Mouse (Mus musculus) left cerebral cortex, postnatal 14 days (tissue): Measurements from ENCODE around the gene Fam49a. TPM values are rescaled to one million over a fixed set of nuclear protein-coding genes. Genes with fewer than 3 reads are reported as not detected.
A peak's percentile ranks its signal among the peaks of the same experiment; 100 is the strongest.
"Not testable (repeated sequence)": the region's sequence is repeated elsewhere in the genome, so short reads cannot be mapped to it uniquely, and the experiment has no call there.

Experiments
- DNase-seq, 2 experiments: peaks; one replicate each; pipeline ENCODE4 v3.0.0; 2021 to 2022; ENCODE audit warnings: low spot score in 2 of 2, mixed read lengths in 1 of 2
- intact Hi-C: fragments of 180-260 bp; cut with DNase I; formaldehyde crosslinking; loops from one replicate; pipeline ENCODE4 v1.15.1; 2025
- total RNA-seq, 2 experiments: library from RNA; stranded (reverse); gene quantifications; 2 replicates each; pipeline ENCODE4 v1.2.3; 2021

Fam49a gene
- total RNA-seq, 2 experiments from 2014 or later = 287 to 288 TPM

GRCm38 (mm10) chr12:12301815-12302214 is 39.9 kb downstream of the Fam49a start:
- DNase-seq = no peak
- intact Hi-C loops = loop anchor here (5.0 kb wide), 1 partner anchor 40 kb away; the partner anchor contains the start of gene Fam49a

GRCm38 (mm10) chr12:12306214-12306613 is 44.3 kb downstream of the Fam49a start:
- DNase-seq = no peak
- intact Hi-C loops = no loop called here

DNA sequence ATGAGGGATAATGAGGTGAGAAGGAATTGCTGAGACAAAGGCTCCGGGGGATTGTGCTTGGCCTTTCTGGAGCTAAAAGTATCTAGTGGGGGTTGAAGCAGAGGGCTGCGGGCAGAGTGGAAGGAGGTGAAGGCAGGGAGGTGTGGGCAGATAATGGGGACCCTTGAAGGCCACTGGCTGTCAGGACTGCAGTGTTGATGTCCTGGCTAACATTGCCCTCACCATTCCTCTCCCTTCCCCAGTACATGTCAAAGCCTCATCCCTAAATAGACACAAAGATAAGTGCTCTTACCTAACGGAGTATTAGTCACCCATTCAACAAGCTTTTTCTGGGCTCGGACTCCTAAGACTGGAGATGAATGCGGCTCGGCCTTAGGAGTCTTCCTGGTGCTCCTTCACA is 44.9 kb downstream of the Fam49a start:
- intact Hi-C loops = no loop called here
- DNase-seq = no peak

DNA sequence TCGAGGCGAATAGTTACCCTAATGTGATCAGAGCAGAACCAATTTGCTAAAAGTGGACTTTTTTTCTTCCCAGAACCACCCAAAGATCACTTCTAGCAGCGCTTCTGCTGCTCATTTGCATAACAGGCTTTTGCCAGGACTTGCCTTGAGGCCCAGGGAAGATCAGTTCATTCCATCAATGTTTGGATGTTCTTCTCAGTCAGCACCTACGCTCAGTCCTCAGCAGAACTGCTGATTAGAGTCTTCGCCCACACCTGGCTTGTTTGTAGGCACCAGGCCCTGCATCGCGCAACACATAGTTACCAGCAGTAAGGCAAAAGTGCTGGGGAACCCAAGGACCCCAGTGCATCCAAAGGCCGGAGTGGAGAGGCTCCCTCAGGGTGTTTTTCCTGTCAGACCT is 45.3 kb downstream of the Fam49a start:
- intact Hi-C loops = no loop called here
- no peak for DNase-seq

- intact Hi-C loops = no loop called here
These were observed 51.5 kb downstream of the Fam49a start for GRCm38 (mm10) chr12:12313437-12313836.

DNA sequence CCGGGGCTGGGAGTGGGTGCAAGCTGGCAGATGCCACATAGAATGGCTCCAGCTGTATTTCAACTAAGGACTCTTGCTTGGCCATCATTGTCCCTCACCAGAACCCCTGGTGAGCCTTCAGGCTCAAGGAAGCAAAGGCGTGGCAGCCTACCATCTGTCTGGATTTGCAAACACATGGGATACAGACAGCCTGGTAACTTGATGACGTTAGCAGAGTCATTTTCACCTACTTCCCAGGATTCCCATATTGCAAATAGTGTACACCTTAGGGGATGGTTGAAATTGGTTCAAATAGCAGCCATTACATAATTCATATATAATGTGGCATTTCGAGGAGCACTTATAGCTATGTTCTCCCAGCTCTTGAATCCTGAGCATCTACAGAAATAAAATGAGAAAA is 52.0 kb downstream of the Fam49a start:
- no peak for DNase-seq
- intact Hi-C loops = no loop called here

More at GRCm38 (mm10) chr12:12313437-12313836, 51.5 kb downstream of the Fam49a start:
- DNase-seq = no peak

DNA sequence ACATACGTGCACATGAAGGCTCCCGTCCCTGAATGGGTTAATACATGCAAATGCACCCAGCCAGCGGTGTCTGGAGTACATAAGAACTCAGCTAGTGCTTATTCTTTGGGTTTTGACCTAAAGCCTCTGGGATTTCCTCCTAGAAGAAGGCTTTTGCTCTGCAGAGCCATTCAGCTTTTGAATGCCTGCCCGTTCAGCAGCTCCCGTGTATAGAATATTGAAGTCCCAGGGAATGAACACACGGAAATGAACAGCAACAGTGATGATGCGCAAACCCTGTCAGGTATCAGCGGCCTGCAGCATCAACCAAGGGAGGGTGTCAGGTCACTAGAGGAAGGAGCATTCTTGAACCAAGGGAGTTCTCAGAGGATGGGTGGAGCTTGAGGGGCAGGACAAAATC is 52.4 kb downstream of the Fam49a start:
- intact Hi-C loops = no loop called here
- DNase-seq = no peak

DNA sequence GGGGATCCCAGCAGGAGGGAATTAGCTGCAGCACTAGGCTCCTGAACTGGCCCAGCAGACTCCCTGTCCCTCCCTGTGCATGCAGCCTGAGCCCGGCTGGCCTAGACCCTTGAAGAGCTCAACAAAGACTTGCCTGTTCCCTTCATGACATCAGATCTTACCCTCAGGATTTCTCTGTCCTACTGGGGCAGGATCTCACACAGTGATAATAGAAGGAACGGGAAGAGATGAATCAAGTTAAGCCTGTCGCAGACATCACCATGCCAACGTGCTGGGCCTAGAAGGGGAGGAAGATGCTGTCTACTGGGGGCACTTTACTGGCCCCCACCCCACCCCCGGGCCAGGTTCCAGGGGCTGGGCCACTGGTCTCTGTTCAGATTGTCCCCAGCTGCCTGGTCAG is 53.1 kb downstream of the Fam49a start:
- DNase-seq = no peak
- intact Hi-C loops = loop anchor here (5.0 kb wide), 1 partner anchor 53 kb away; the partner anchor contains the start of gene Fam49a

GRCm38 (mm10) chr12:12316956-12317355 is 55.0 kb downstream of the Fam49a start:
- intact Hi-C loops = loop anchor here (5.0 kb wide), 1 partner anchor 55 kb away; the partner anchor contains the start of gene Fam49a
- no peak for DNase-seq

- DNase-seq = no peak
- intact Hi-C loops = loop anchor here (1.0 to 5.0 kb wide), 2 partner anchors 55 to 141 kb away; partner anchors contain the start of gene Fam49a
These were observed 55.7 kb downstream of the Fam49a start for GRCm38 (mm10) chr12:12317606-12318005.

DNA sequence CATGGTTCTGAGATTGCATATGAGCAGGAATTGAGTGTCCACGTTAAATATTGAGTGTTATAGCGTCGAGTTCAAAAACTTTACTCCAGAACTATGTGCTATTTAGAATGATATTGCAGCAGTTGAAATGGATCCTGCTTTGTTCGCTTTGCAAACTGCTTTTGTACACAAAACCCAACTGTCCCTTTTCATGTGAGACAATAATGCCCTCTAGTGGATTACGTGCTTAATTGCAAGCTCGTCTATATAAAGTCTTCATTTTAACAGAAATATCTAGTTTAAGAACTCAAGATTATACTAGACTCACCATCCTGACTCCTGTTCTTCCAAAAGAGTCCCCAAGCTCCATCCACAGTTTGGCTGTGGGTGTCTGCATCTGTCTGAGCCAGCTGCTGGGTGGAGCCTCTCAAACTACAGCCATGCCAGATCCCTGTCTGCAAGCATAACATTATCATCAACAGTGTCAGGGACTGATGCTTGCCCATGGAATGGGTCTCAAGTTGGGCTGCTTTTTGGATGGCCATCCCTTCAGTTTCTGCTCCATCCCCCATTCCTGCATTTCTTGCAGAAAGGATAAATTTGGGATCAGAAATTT is 56.3 kb downstream of the Fam49a start:
- intact Hi-C loops = loop anchor here (1.0 to 5.0 kb wide), 2 partner anchors 56 to 142 kb away; partner anchors contain the start of gene Fam49a
- no peak for DNase-seq

DNA sequence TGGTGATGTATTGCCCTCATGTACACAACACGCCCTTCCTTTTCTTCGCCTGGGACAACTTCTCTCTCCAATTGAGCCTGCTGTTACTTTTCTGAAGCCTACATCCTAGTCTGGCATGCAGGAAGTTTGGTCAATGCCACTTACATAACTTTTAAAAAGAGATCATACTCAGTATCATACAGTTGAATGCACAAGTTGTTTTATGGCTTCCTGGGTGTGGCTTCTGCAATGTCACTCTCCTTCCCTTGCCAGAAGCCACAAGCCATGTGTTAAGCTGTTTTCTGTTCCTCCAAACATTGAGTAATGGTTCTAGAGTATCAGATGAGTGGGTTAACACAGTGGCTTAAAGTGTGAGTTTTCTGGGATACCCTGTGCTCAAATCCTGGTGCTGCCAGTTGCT is 58.8 kb downstream of the Fam49a start:
- intact Hi-C loops = loop anchor here (5.0 kb wide), 1 partner anchor 897 kb away; no protein-coding TSS in a partner anchor

DNA sequence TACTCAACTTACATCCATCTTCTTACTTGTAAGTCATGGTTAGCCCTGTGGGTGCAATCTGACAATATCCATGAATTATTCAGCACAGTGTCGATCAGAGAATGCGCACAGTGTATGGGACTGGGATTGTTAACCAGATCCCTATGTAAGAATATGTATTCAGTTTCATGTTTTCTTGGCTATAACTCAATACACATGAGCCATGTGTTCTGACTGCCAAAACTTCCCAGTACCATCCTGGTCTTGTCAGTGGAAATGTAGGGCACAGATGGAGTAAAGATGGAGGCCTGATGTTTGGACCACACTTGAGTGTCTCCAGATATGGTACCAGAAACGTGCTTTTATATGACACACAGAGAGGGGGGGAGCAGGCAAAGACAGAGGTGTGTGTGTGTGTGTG is 59.2 kb downstream of the Fam49a start:
- intact Hi-C loops = loop anchor here (5.0 kb wide), 1 partner anchor 896 kb away; no protein-coding TSS in a partner anchor
- no peak for DNase-seq

More for the DNA sequence above, 58.8 kb downstream of the Fam49a start:
- no peak for DNase-seq

DNA sequence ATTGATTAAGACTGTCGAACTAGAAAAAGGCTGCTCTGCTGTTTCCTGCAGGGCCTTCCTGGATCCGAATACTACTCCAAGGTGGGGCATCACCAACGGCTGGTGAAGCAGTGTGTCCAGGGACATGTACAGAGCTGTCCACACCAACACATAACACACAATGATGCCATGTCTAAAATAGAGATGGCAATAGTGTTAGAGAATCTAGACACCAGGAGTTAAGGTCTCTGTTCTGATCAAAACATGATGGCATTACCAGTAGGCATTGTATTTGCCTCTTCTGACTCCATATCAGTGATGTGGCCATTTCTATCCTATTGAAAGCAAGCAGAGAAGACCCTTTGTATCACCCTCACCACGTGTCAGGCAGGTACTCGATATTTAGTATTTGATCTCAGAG is 61.1 kb downstream of the Fam49a start:
- intact Hi-C loops = loop anchor here (1.0 to 5.0 kb wide), 3 partner anchors 73 to 894 kb away; no protein-coding TSS in a partner anchor
- DNase-seq = no peak

DNA sequence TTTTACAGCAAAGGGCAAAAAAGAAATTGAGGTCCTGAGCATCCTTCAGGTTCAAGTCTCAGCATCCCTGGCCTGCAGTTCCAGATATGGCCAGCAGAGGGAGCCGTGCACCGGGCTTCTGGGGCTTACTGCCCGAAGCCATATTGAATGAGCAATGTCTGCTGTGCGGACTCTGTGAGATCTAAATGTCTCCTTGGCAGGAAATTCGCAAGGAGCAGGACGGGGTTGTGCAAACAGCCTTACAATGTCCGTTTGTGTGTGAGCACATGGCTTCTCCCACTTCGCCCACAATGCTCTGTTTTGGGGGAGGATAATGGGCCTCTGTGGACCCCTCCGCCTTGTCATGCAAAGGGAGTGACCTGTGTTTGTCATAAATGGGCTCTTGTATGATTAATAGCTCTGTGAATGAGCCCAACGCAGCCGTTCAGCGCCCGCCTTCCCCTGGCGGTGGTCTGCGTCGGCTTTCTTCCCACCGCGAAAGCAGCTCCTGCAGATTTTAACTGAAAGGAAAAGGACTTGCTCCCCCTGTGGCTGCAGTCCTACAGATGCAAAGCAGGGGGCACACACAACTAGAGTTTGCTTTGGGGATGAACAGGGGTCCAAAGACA is 61.8 kb downstream of the Fam49a start:
- peak; percentile 91 to 94 for DNase-seq
- intact Hi-C loops = loop anchor here (1.0 to 5.0 kb wide), 3 partner anchors 73 to 894 kb away; no protein-coding TSS in a partner anchor

DNA sequence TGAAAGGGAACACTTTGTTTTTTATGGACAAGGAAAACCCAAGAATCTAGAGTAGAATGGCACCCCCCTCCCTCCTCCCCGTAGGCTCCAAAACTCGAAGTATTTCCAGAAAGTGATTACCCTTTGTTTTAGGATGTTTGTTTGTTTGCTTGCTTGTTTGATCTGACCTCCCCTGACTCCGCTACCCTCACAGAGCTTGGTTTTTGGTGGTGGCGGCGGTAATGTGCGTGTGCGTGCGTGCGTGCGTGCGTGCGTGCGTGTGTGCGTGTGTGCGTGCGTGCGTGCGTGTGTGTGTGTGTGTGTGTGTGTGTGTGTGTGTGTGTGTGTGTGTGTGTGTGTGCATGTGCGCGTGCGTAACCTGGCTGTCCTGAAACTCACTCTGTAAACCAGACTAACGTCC is 62.3 kb downstream of the Fam49a start:
- intact Hi-C loops = loop anchor here (5.0 kb wide), 1 partner anchor 893 kb away; no protein-coding TSS in a partner anchor
- not testable (repeated sequence) for DNase-seq

- intact Hi-C loops = no loop called here
- DNase-seq = no peak
These were observed 71.8 kb downstream of the Fam49a start for GRCm38 (mm10) chr12:12333526-12334310.

GRCm38 (mm10) chr12:12334486-12334885 is 72.5 kb downstream of the Fam49a start:
- no peak for DNase-seq
- intact Hi-C loops = no loop called here

- no peak for DNase-seq
- intact Hi-C loops = no loop called here
These were observed 73.6 kb downstream of the Fam49a start for GRCm38 (mm10) chr12:12335566-12335965.

GRCm38 (mm10) chr12:12337378-12337777 is 75.4 kb downstream of the Fam49a start:
- intact Hi-C loops = no loop called here
- peak in 1 of 2 experiments; percentile 72 for DNase-seq
